Mouse (Mus musculus): ENCODE results near the gene Nudt21. TPM values are rescaled to one million over a fixed set of nuclear protein-coding genes. Genes with fewer than 3 reads are reported as not detected.
"Not testable (repeated sequence)": the region's sequence is repeated elsewhere in the genome, so short reads cannot be mapped to it uniquely, and the experiment has no call there.

The Nudt21 gene
- polyA plus RNA-seq, 1 experiment from 2014 or later: 182 TPM

GRCm38 (mm10) chr8:94037806-94038205 is 975 bp upstream of the Nudt21 start:
- Histone ChIP-seq H3K4me3 (ENCODE audit: low read depth, low read length) (peak overlapping the region; percentile 84), H3K27ac (replicated peaks; ENCODE audit: low read depth, low read length) (no peak overlapping the region), H3K9ac (replicated peaks; ENCODE audit: low read length) (peak overlapping the region; percentile 70), H3K36me3 (replicated peaks; ENCODE audit: control insufficient read depth, insufficient read depth, low read depth, low read length) (no peaks in the 10 kb centered on the region), H3K27me3 (ENCODE audit: control insufficient read depth, insufficient read depth, low read length) (no peaks in the 10 kb centered on the region), H3K9me3 (replicated peaks; ENCODE audit: control insufficient read depth, low read length) (no peaks in the 10 kb centered on the region), H3K4me2 (ENCODE audit: low read depth, low read length) (peak overlapping the region; percentile 65), H3K4me1 (ENCODE audit: control insufficient read depth, insufficient read depth, low read length) (no peaks in the 10 kb centered on the region)
- ATAC-seq (replicated peaks; ENCODE audit: insufficient number of reproducible peaks, low FRiP score, low TSS enrichment, low read depth) (no peak), DNase-seq (ENCODE audit: low spot score) (peak; percentile 14)
- WGBS: 11% methylated on average over 15 of the region's 15 CpGs

- Histone ChIP-seq H3K9ac (replicated peaks; ENCODE audit: low read length) (peak overlapping the region; percentile 70), H3K27ac (replicated peaks; ENCODE audit: low read depth, low read length) (peak overlapping the region; percentile 52; the same call in 1 of the 2 replicates), H3K4me2 (ENCODE audit: low read depth, low read length) (peak overlapping the region; percentile 40), H3K4me3 (ENCODE audit: low read depth, low read length) (peak overlapping the region; percentile 84)
- WGBS: under 1% methylated on average over 21 of the region's 32 CpGs
- not testable (repeated sequence) for H3K9me3 ChIP-seq (replicated peaks; ENCODE audit: control insufficient read depth, low read length); H3K36me3 ChIP-seq (replicated peaks; ENCODE audit: control insufficient read depth, insufficient read depth, low read depth, low read length); H3K27me3 ChIP-seq (ENCODE audit: control insufficient read depth, insufficient read depth, low read length); H3K4me1 ChIP-seq (ENCODE audit: control insufficient read depth, insufficient read depth, low read length)
- DNase-seq (ENCODE audit: low spot score) (peak; percentile 78), ATAC-seq (replicated peaks; ENCODE audit: insufficient number of reproducible peaks, low FRiP score, low TSS enrichment, low read depth) (peak; percentile 94)
Observed at GRCm38 (mm10) chr8:94036541-94036940, 290 bp downstream of the Nudt21 start.

- Histone ChIP-seq H3K9ac (replicated peaks; ENCODE audit: low read length) (no peak overlapping the region; the same call in 1 of the 2 replicates), H3K4me2 (ENCODE audit: low read depth, low read length) (peak overlapping the region; percentile 8; the same call in 1 of the 2 replicates), H3K4me3 (ENCODE audit: low read depth, low read length) (peak overlapping the region; percentile 7; the same call in 1 of the 2 replicates), H3K36me3 (replicated peaks; ENCODE audit: control insufficient read depth, insufficient read depth, low read depth, low read length) (no peaks in the 10 kb centered on the region), H3K9me3 (replicated peaks; ENCODE audit: control insufficient read depth, low read length) (no peaks in the 10 kb centered on the region), H3K27me3 (ENCODE audit: control insufficient read depth, insufficient read depth, low read length) (no peaks in the 10 kb centered on the region), H3K27ac (replicated peaks; ENCODE audit: low read depth, low read length) (no peak overlapping the region), H3K4me1 (ENCODE audit: control insufficient read depth, insufficient read depth, low read length) (no peaks in the 10 kb centered on the region)
- ATAC-seq (replicated peaks; ENCODE audit: insufficient number of reproducible peaks, low FRiP score, low TSS enrichment, low read depth) (no peak), DNase-seq (ENCODE audit: low spot score) (no peak)
- 63% methylated on average over 5 of the region's 5 CpGs for WGBS
Observed at GRCm38 (mm10) chr8:94035200-94035599, 1.6 kb downstream of the Nudt21 start.

GRCm38 (mm10) chr8:94033601-94034000 is 3.2 kb downstream of the Nudt21 start:
- no peaks in the 10 kb centered on the region for H3K27me3 ChIP-seq (ENCODE audit: control insufficient read depth, insufficient read depth, low read length)
- no peak for DNase-seq (ENCODE audit: low spot score)
- no peak overlapping the region for H3K4me3 ChIP-seq (ENCODE audit: low read depth, low read length)
- H3K36me3 ChIP-seq (replicated peaks; ENCODE audit: control insufficient read depth, insufficient read depth, low read depth, low read length): no peaks in the 10 kb centered on the region
- H3K9ac ChIP-seq (replicated peaks; ENCODE audit: low read length): no peak overlapping the region
- H3K9me3 ChIP-seq (replicated peaks; ENCODE audit: control insufficient read depth, low read length): no peaks in the 10 kb centered on the region
- H3K27ac ChIP-seq (replicated peaks; ENCODE audit: low read depth, low read length): no peak overlapping the region
- H3K4me1 ChIP-seq (ENCODE audit: control insufficient read depth, insufficient read depth, low read length): no peaks in the 10 kb centered on the region
- 69% methylated on average over 3 of the region's 3 CpGs for WGBS
- ATAC-seq (replicated peaks; ENCODE audit: insufficient number of reproducible peaks, low FRiP score, low TSS enrichment, low read depth): no peak
- H3K4me2 ChIP-seq (ENCODE audit: low read depth, low read length): no peak overlapping the region

- peaks cover 3% of the 10 kb centered on the region for H3K36me3 ChIP-seq (replicated peaks; ENCODE audit: control insufficient read depth, insufficient read depth, low read depth, low read length)
- 92% methylated on average over 9 of the region's 9 CpGs for WGBS
Observed at GRCm38 (mm10) chr8:94029701-94030100, 7.1 kb downstream of the Nudt21 start.

GRCm38 (mm10) chr8:94023916-94024315 is 12.9 kb downstream of the Nudt21 start:
- Histone ChIP-seq H3K27me3 (ENCODE audit: control insufficient read depth, insufficient read depth, low read length) (no peaks in the 10 kb centered on the region), H3K4me2 (ENCODE audit: low read depth, low read length) (no peak overlapping the region), H3K9ac (replicated peaks; ENCODE audit: low read length) (no peak overlapping the region), H3K27ac (replicated peaks; ENCODE audit: low read depth, low read length) (no peak overlapping the region), H3K36me3 (replicated peaks; ENCODE audit: control insufficient read depth, insufficient read depth, low read depth, low read length) (peaks cover 11% of the 10 kb centered on the region), H3K4me1 (ENCODE audit: control insufficient read depth, insufficient read depth, low read length) (no peaks in the 10 kb centered on the region), H3K4me3 (ENCODE audit: low read depth, low read length) (no peak overlapping the region), H3K9me3 (replicated peaks; ENCODE audit: control insufficient read depth, low read length) (no peaks in the 10 kb centered on the region)
- DNase-seq (ENCODE audit: low spot score): no peak
- ATAC-seq (replicated peaks; ENCODE audit: insufficient number of reproducible peaks, low FRiP score, low TSS enrichment, low read depth): no peak
- WGBS: 96% methylated on average over 6 of the region's 6 CpGs

More at GRCm38 (mm10) chr8:94029701-94030100, 7.1 kb downstream of the Nudt21 start:
- H3K9me3 ChIP-seq (replicated peaks; ENCODE audit: control insufficient read depth, low read length): no peaks in the 10 kb centered on the region
- no peak overlapping the region for H3K27ac ChIP-seq (replicated peaks; ENCODE audit: low read depth, low read length)
- ATAC-seq (replicated peaks; ENCODE audit: insufficient number of reproducible peaks, low FRiP score, low TSS enrichment, low read depth) (no peak), DNase-seq (ENCODE audit: low spot score) (no peak)
- no peak overlapping the region for H3K9ac ChIP-seq (replicated peaks; ENCODE audit: low read length)
- H3K4me3 ChIP-seq (ENCODE audit: low read depth, low read length): no peak overlapping the region
- H3K4me1 ChIP-seq (ENCODE audit: control insufficient read depth, insufficient read depth, low read length): no peaks in the 10 kb centered on the region
- H3K27me3 ChIP-seq (ENCODE audit: control insufficient read depth, insufficient read depth, low read length): no peaks in the 10 kb centered on the region
- H3K4me2 ChIP-seq (ENCODE audit: low read depth, low read length): no peak overlapping the region

- DNase-seq (ENCODE audit: low spot score) (no peak), ATAC-seq (replicated peaks; ENCODE audit: insufficient number of reproducible peaks, low FRiP score, low TSS enrichment, low read depth) (no peak)
- Histone ChIP-seq H3K9me3 (replicated peaks; ENCODE audit: control insufficient read depth, low read length) (no peaks in the 10 kb centered on the region), H3K9ac (replicated peaks; ENCODE audit: low read length) (peak overlapping the region; percentile 98), H3K27ac (replicated peaks; ENCODE audit: low read depth, low read length) (no peak overlapping the region), H3K4me2 (ENCODE audit: low read depth, low read length) (peak overlapping the region; percentile 88), H3K4me3 (ENCODE audit: low read depth, low read length) (peak overlapping the region; percentile 93), H3K27me3 (ENCODE audit: control insufficient read depth, insufficient read depth, low read length) (no peaks in the 10 kb centered on the region), H3K36me3 (replicated peaks; ENCODE audit: control insufficient read depth, insufficient read depth, low read depth, low read length) (no peaks in the 10 kb centered on the region), H3K4me1 (ENCODE audit: control insufficient read depth, insufficient read depth, low read length) (no peaks in the 10 kb centered on the region)
- 41% methylated on average over 7 of the region's 7 CpGs for WGBS
Observed at GRCm38 (mm10) chr8:94013026-94013612, 23.7 kb downstream of the Nudt21 start.

- Histone ChIP-seq H3K27me3 (ENCODE audit: control insufficient read depth, insufficient read depth, low read length) (no peaks in the 10 kb centered on the region), H3K27ac (replicated peaks; ENCODE audit: low read depth, low read length) (peak within 1 kb of the TSS; percentile 81), H3K36me3 (replicated peaks; ENCODE audit: control insufficient read depth, insufficient read depth, low read depth, low read length) (no peaks in the 10 kb centered on the region), H3K9ac (replicated peaks; ENCODE audit: low read length) (peak within 1 kb of the TSS; percentile 98), H3K9me3 (replicated peaks; ENCODE audit: control insufficient read depth, low read length) (no peaks in the 10 kb centered on the region), H3K4me2 (ENCODE audit: low read depth, low read length) (peak within 1 kb of the TSS; percentile 88), H3K4me3 (ENCODE audit: low read depth, low read length) (peak within 1 kb of the TSS; percentile 93), H3K4me1 (ENCODE audit: control insufficient read depth, insufficient read depth, low read length) (no peaks in the 10 kb centered on the region)
- DNase-seq (ENCODE audit: low spot score) (peak; percentile 85), ATAC-seq (replicated peaks; ENCODE audit: insufficient number of reproducible peaks, low FRiP score, low TSS enrichment, low read depth) (peak; percentile 85)
- WGBS: under 1% methylated on average over 106 of the region's 130 CpGs
Observed at GRCm38 (mm10) chr8:94012013-94012951, 24.5 kb downstream of the Nudt21 start, which contains the start of gene Amfr. TSS of gene Amfr (minus strand) at chr8:94012842.

All from embryonic facial prominence, embryonic 11.5 days (tissue).